Mouse (Mus musculus): Measurements from ENCODE around the gene Dbn1.

DNA sequence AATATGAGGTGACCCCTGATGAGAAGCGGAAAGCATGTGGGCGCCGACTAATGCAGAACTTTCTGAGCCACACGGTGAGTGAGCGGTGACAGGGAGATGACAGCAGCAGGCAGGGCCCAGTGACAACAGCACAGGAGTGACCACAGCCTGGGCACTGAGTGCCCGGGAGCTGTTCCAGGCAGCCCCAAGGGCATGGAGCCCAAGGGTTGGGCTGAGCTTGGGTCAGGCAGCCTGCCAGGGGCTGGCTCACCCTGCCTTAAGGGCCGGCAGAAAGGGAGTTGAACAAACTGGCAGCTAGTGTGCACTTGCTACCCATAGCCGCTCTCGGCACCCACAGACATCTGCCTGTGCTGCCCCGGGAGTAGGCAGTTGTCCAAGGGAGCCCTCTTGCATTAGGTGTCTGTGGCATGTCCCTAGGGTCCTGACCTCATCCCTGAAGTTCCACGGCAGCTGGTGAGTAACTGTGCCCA lies 37.4 kb downstream of the Dbn1 start:
- TF ChIP-seq POLR2A (IDR thresholded peaks at IDR 0.05; ENCODE audit: borderline replicate concordance, insufficient read depth, low read length) = no peak
- no peak for TF ChIP-seq CTCF (IDR thresholded peaks at IDR 0.05; ENCODE audit: borderline replicate concordance, insufficient read depth, low read depth, low read length)

Measured in cerebellum, adult 2 months (tissue).